Mouse (Mus musculus) heart, adult 2 months (tissue): Measurements from ENCODE around the gene Ccl21a. TPM values are rescaled to one million over a fixed set of nuclear protein-coding genes. Genes with fewer than 3 reads are reported as not detected.
"Not testable (repeated sequence)": the region's sequence is repeated elsewhere in the genome, so short reads cannot be mapped to it uniquely, and the experiment has no call there.

Experiments
- DNase-seq, 2 experiments: peaks; one replicate each; pipeline ENCODE4 v3.0.0; 2021
- H3K27ac ChIP-seq: fragments of 200-600 bp; 2 replicates; pipeline ENCODE4 v1.8.1; 2022
- H3K27me3 ChIP-seq: fragments of 200-500 bp; 2 replicates; pipeline ENCODE4 v1.6.1; 2012; ENCODE audit warnings: mild to moderate bottlenecking, low read length, inconsistent platforms, mixed read lengths; ENCODE audit not compliant: control insufficient read depth, insufficient read depth
- H3K36me3 ChIP-seq: fragments of 200-500 bp; 2 replicates; pipeline ENCODE4 v1.6.1; 2012; ENCODE audit warnings: low read length, inconsistent platforms; ENCODE audit not compliant: control insufficient read depth, insufficient read depth
- H3K4me1 ChIP-seq: fragments of 200-500 bp; 2 replicates; pipeline ENCODE4 v1.6.1; 2011; ENCODE audit warnings: low read length; ENCODE audit not compliant: control insufficient read depth, insufficient read depth
- H3K4me3 ChIP-seq: fragments of 200-600 bp; 2 replicates; pipeline ENCODE4 v1.8.1; 2022
- H3K79me2 ChIP-seq: fragments of 200-500 bp; replicated peaks from 2 replicates; pipeline ENCODE4 v1.6.1; 2012; ENCODE audit warnings: mild to moderate bottlenecking, inconsistent platforms, low read length, moderate library complexity, mixed read lengths; ENCODE audit not compliant: control insufficient read depth, insufficient read depth
- H3K9ac ChIP-seq: fragments of 200-500 bp; 2 replicates; pipeline ENCODE4 v1.6.1; 2012; ENCODE audit warnings: low read depth, mild to moderate bottlenecking, control low read depth, inconsistent platforms, low read length, mixed read lengths
- WGBS: fragments of 180-500 bp; shearing (Covaris S2); methylation state at CpG from one replicate; pipeline ENCODE4 v1.1.7; 2018; 5-methylcytosine and 5-hydroxymethylcytosine counted together
- intact Hi-C: fragments of 180-260 bp; cut with DNase I; formaldehyde crosslinking; loops from one replicate; pipeline ENCODE4 v1.15.1; 2025
- long read RNA-seq: library from polyadenylated mRNA; stranded (forward); transcript quantifications from one replicate; pipeline ENCODE4 v2.0.0, GENCODE M21; 2021
- polyA plus RNA-seq: library from polyadenylated mRNA; depleted of rRNA; stranded (reverse); fragments of >200 nt; gene quantifications from 2 replicates; pipeline ENCODE4 v1.2.3, GENCODE M21; 2012; rRNA removed
- total RNA-seq, 2 experiments: library from RNA; stranded (reverse); gene quantifications; 2 replicates each; pipeline ENCODE4 v1.2.3; 2021

Gene Ccl21a
- 10 to 100 TPM; 47.6 to 62.3 TPM for total RNA-seq
- polyA plus RNA-seq, result 42.1 and 43.1 TPM in 2 replicates
- long read RNA-seq, transcript Ccl21a-201 (4 exons, 870 nt), result major isoform, 17 of 17 reads
- long read RNA-seq, partial matches to known transcripts, result 0 of 17 reads
- long read RNA-seq, other reads (novel, unspliced or antisense), result 0 of 17 reads

GRCm38 (mm10) chr4:42773893-42774292 is at the start of gene Ccl21a:
Gene Ccl21a (minus strand): TSS chr4:42773993.
- H3K79me2 ChIP-seq, H3K27ac ChIP-seq, DNase-seq, H3K4me3 ChIP-seq, H3K4me1 ChIP-seq, H3K36me3 ChIP-seq, intact Hi-C loops, H3K27me3 ChIP-seq, H3K9ac ChIP-seq: not testable (repeated sequence)
- no CpG with 5 or more reads among the region's 5 CpGs for WGBS

GRCm38 (mm10) chr4:42756477-42756876 is 17.3 kb downstream of the Ccl21a start, which contains the start of gene Ccl19:
Gene Ccl19 (minus strand): TSS chr4:42756577.
- H3K4me3 ChIP-seq, H3K36me3 ChIP-seq, H3K9ac ChIP-seq, H3K27me3 ChIP-seq, H3K27ac ChIP-seq, DNase-seq, H3K79me2 ChIP-seq, intact Hi-C loops, H3K4me1 ChIP-seq: not testable (repeated sequence)
- no CpG with 5 or more reads among the region's 6 CpGs for WGBS

- H3K79me2 ChIP-seq, H3K4me3 ChIP-seq, H3K4me1 ChIP-seq, H3K27ac ChIP-seq, intact Hi-C loops, H3K27me3 ChIP-seq, H3K9ac ChIP-seq, DNase-seq, H3K36me3 ChIP-seq: not testable (repeated sequence)
- no CpG with 5 or more reads among the region's 13 CpGs for WGBS
These were observed 38.5 kb downstream of the Ccl21a start, which contains the start of gene 4930578G10Rik for GRCm38 (mm10) chr4:42735245-42735644. Gene 4930578G10Rik (plus strand): TSS chr4:42735545.

Other genes with a start within 250 kb of the Ccl21a start
- gene Fam205a2, start 245.8 kb downstream of the Ccl21a start, total RNA-seq, result not detected
- gene Fam205a2, start 245.8 kb downstream of the Ccl21a start, polyA plus RNA-seq, result 0.04 and 0.06 TPM in 2 replicates
- gene Gm10591, start 161.8 kb downstream of the Ccl21a start, total RNA-seq, result not detected
- gene Gm10591, start 161.8 kb downstream of the Ccl21a start, polyA plus RNA-seq, result 1.5 TPM in 1 of 2 replicates, not detected in the other
- gene Gm2564, start 144.3 kb downstream of the Ccl21a start, total RNA-seq, result 1 to 10 TPM; 2.7 to 4.8 TPM
- 2.1 and 6.3 TPM in 2 replicates for gene Gm2564, start 144.3 kb downstream of the Ccl21a start, polyA plus RNA-seq
- not detected for gene Ccl27b, start 118.7 kb downstream of the Ccl21a start, total RNA-seq
- not detected in 2 replicates for gene Ccl27b, start 118.7 kb downstream of the Ccl21a start, polyA plus RNA-seq
- gene Il11ra2, start 112.1 kb downstream of the Ccl21a start, total RNA-seq, result under 1 TPM in 1 of 2 experiments, not detected in 1; 0.29 TPM
- gene Il11ra2, start 112.1 kb downstream of the Ccl21a start, polyA plus RNA-seq, result 0.70 TPM in 1 of 2 replicates, not detected in the other
- not detected for gene 4930578G10Rik, start 38.4 kb downstream of the Ccl21a start, total RNA-seq
- 0.32 TPM in 1 of 2 replicates, not detected in the other for gene 4930578G10Rik, start 38.4 kb downstream of the Ccl21a start, polyA plus RNA-seq
- gene Ccl19, start 17.4 kb downstream of the Ccl21a start, total RNA-seq, result 1 to 10 TPM in 1 of 2 experiments, under 1 TPM in 1; 0.52 to 1.3 TPM
- gene Ccl19, start 17.4 kb downstream of the Ccl21a start, polyA plus RNA-seq, result 2.3 and 5.8 TPM in 2 replicates
- gene Fam205a1, start 79.9 kb upstream of the Ccl21a start, total RNA-seq, result not detected
- not detected in 2 replicates for gene Fam205a1, start 79.9 kb upstream of the Ccl21a start, polyA plus RNA-seq
- under 1 TPM in 1 of 2 experiments, not detected in 1; 0.10 TPM for gene Gm12394, start 82.8 kb upstream of the Ccl21a start, total RNA-seq
- gene Gm12394, start 82.8 kb upstream of the Ccl21a start, polyA plus RNA-seq, result 0.02 TPM in 1 of 2 replicates, not detected in the other
- gene Fam205c, start 100.2 kb upstream of the Ccl21a start, total RNA-seq, result 1 to 10 TPM; 8.3 to 9.8 TPM
- 0.14 and 0.20 TPM in 2 replicates for gene Fam205c, start 100.2 kb upstream of the Ccl21a start, polyA plus RNA-seq
- gene Phf24, start 142.7 kb upstream of the Ccl21a start, total RNA-seq, result 1 to 10 TPM; 5.0 to 5.8 TPM
- 4.8 and 7.8 TPM in 2 replicates for gene Phf24, start 142.7 kb upstream of the Ccl21a start, polyA plus RNA-seq
- gene Dnajb5, start 175.8 kb upstream of the Ccl21a start, total RNA-seq, result 100 to 1,000 TPM in 1 of 2 experiments, 10 to 100 TPM in 1; 88.5 to 103 TPM
- 45.6 and 51.1 TPM in 2 replicates for gene Dnajb5, start 175.8 kb upstream of the Ccl21a start, polyA plus RNA-seq
- not detected for gene 1700022I11Rik, start 195.6 kb upstream of the Ccl21a start, total RNA-seq
- not detected in 2 replicates for gene 1700022I11Rik, start 195.6 kb upstream of the Ccl21a start, polyA plus RNA-seq
- gene Vcp, start 226.5 kb upstream of the Ccl21a start, total RNA-seq, result 100 to 1,000 TPM; 238 to 254 TPM
- gene Vcp, start 226.5 kb upstream of the Ccl21a start, polyA plus RNA-seq, result 127 and 204 TPM in 2 replicates
- gene Fancg, start 236.5 kb upstream of the Ccl21a start, total RNA-seq, result 1 to 10 TPM; 2.8 to 3.2 TPM
- gene Fancg, start 236.5 kb upstream of the Ccl21a start, polyA plus RNA-seq, result 3.9 and 4.9 TPM in 2 replicates